In the genomic region with DNA sequence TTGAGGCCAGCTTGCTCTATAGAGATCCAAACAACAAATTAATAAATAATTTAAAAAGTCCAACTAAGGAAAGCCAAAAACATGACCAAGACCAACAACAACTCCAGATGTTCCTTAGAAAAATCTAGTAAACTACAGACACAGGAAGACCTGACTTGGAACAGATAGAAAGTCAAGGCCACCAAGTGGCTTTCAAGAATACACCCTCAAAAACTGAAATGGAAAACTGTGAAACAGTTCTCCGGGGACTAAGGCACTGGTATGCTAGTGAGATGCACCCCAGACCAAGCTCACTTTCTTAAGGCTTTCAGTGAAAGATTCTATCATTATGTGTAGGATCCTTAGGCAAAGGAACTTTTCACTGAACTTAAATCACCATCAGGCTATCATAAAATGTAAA, we compare ENCODE assay signal across 22 mouse cellular contexts. TPM values are rescaled to one million over a fixed set of nuclear protein-coding genes. Genes with fewer than 3 reads are reported as not detected.
A peak's percentile ranks its signal among the peaks of the same experiment; 100 is the strongest.
DNase-seq lines count a peak whose midpoint lies in the region; ATAC-seq and TF ChIP-seq lines count a peak whose summit lies in the region.
"Had no signal": no experiment of that assay in that cellular context is flagged by ENCODE, and none has a peak within 500 bp of the region (broad histone marks: within the 10 kb centered on the region; RNA-seq: fewer than 3 reads in every experiment).

No protein-coding gene starts in this region.

- no peak for TF ChIP-seq POLR2A in myocyte (IDR thresholded peaks at IDR 0.05; ENCODE audit: insufficient read length, low read depth)

- peaks cover 22% of the 10 kb centered on the region for H3K4me1 ChIP-seq in midbrain, embryonic 11.5 days (ENCODE audit: control insufficient read depth, insufficient read depth, low read length)
- peaks cover 7% of the 10 kb centered on the region; the same call in 1 of the 2 replicates for H3K4me1 ChIP-seq in midbrain, postnatal 0 days (ENCODE audit: insufficient read depth, low read length)

- no peak overlapping the region for H3K9ac ChIP-seq in midbrain, embryonic 11.5 days (ENCODE audit: low read length)
- no peak overlapping the region for H3K9ac ChIP-seq in midbrain, postnatal 0 days (replicated peaks; ENCODE audit: low read length, poor library complexity, severe bottlenecking)

- H3K4me2 ChIP-seq in midbrain, embryonic 11.5 days, result no peak overlapping the region
- H3K4me2 ChIP-seq in midbrain, postnatal 0 days (ENCODE audit: low read depth, low read length, poor library complexity, severe bottlenecking), result no peak overlapping the region
- peak overlapping the region; percentile 93 for H3K4me2 ChIP-seq in myocyte (ENCODE audit: low read depth)

- no peaks in the 10 kb centered on the region for H3K27me3 ChIP-seq in midbrain, embryonic 11.5 days (ENCODE audit: control insufficient read depth, insufficient read depth, low read length)
- no peaks in the 10 kb centered on the region for H3K27me3 ChIP-seq in midbrain, postnatal 0 days (ENCODE audit: insufficient read depth, low read length)
- no peaks in the 10 kb centered on the region for H3K27me3 ChIP-seq in myocyte (ENCODE audit: control insufficient read depth, insufficient read depth, insufficient read length)
- H3K27me3 ChIP-seq: CH12.LX, Patski had no signal

- no peak for ATAC-seq in midbrain, embryonic 11.5 days (ENCODE audit: low FRiP score)
- ATAC-seq in midbrain, postnatal 0 days (ENCODE audit: low FRiP score), result no peak
- ATAC-seq: activated CD4-positive, CD25-positive, alpha-beta regulatory T cell, adult 4 months; CD4-positive, CD25-positive, alpha-beta regulatory T cell, adult 4 months; Patski had no signal

- H3K79me2 ChIP-seq in myocyte (ENCODE audit: control insufficient read depth, insufficient read depth), result peaks cover 92% of the 10 kb centered on the region

- WGBS in midbrain, embryonic 11.5 days, result 79% methylated on average over 1 of the region's 1 CpGs
- WGBS in midbrain, postnatal 0 days, result 88% methylated on average over 1 of the region's 1 CpGs

- DNase-seq in midbrain, embryonic 11.5 days (ENCODE audit: low spot score, missing footprints), result peak; percentile 51
- DNase-seq in midbrain, postnatal 0 days (ENCODE audit: low spot score), result no peak
- peak; percentile 63 for DNase-seq in 416B (ENCODE audit: low read depth)
- DNase-seq in ovary, postnatal 10 days (ENCODE audit: low spot score), result no peak
- DNase-seq in adipocyte (ENCODE audit: low spot score), result no peak
- DNase-seq: adrenal gland, adult 2 months; adrenal gland, adult 8-10 months; adrenal gland, postnatal 10 days; adrenal gland, postnatal 14 days; adrenal gland, postnatal 25 days; adrenal gland, postnatal 36 days; B cell, adult 2 months; cerebellum, adult 11 months; cerebellum, adult 11-12 months; cerebellum, adult 18-20 months; cerebellum, adult 8-10 months had no signal

- no peak overlapping the region for H3K4me3 ChIP-seq in midbrain, embryonic 11.5 days (ENCODE audit: low read depth, low read length)
- no peak overlapping the region for H3K4me3 ChIP-seq in midbrain, postnatal 0 days (ENCODE audit: low read depth, low read length)
- H3K4me3 ChIP-seq in myocyte, result no peak overlapping the region

- no peak overlapping the region for H3ac ChIP-seq in myocyte (ENCODE audit: control insufficient read depth, insufficient read length)

- H3K36me3 ChIP-seq in midbrain, embryonic 11.5 days (ENCODE audit: control insufficient read depth, insufficient read depth, low read length), result no peaks in the 10 kb centered on the region
- no peaks in the 10 kb centered on the region for H3K36me3 ChIP-seq in midbrain, postnatal 0 days (ENCODE audit: insufficient read depth, low read length)
- no peaks in the 10 kb centered on the region for H3K36me3 ChIP-seq in myocyte (ENCODE audit: control insufficient read depth, insufficient read depth)
- H3K36me3 ChIP-seq: G1E had no signal

- no peak overlapping the region for H3K27ac ChIP-seq in midbrain, embryonic 11.5 days (ENCODE audit: low read depth, low read length)
- no peak overlapping the region for H3K27ac ChIP-seq in midbrain, postnatal 0 days (ENCODE audit: low read depth, low read length)

- H3K9me3 ChIP-seq in midbrain, embryonic 11.5 days (ENCODE audit: control insufficient read depth, low read length), result no peaks in the 10 kb centered on the region
- no peaks in the 10 kb centered on the region for H3K9me3 ChIP-seq in midbrain, postnatal 0 days (ENCODE audit: low read length)

- TF ChIP-seq CTCF in midbrain, postnatal 0 days (IDR thresholded peaks at IDR 0.05), result no peak

TF ChIP-seq in myocyte, 11 proteins besides CTCF, POLR2A, EP300 and RAD21:
- no peak for TF ChIP-seq USF1 (IDR thresholded peaks at IDR 0.05; ENCODE audit: low read depth)
- no peak for TF ChIP-seq CEBPB (IDR thresholded peaks at IDR 0.05; ENCODE audit: insufficient read depth, poor library complexity, severe bottlenecking)
- no peak for TF ChIP-seq MAX (IDR thresholded peaks at IDR 0.05; ENCODE audit: low read depth)
- TF ChIP-seq REST (IDR thresholded peaks at IDR 0.05; ENCODE audit: insufficient read depth, insufficient read length), result no peak
- TF ChIP-seq TCF12 (IDR thresholded peaks at IDR 0.05; ENCODE audit: insufficient read depth, poor library complexity, severe bottlenecking), result no peak
- TF ChIP-seq MYOG (IDR thresholded peaks at IDR 0.05; ENCODE audit: control insufficient read depth in 1 of 3, insufficient read depth in 1 of 3, insufficient read length in 2 of 3, low read depth in 2 of 3), result no peak
- no peak for TF ChIP-seq E2F4 (IDR thresholded peaks at IDR 0.05; ENCODE audit: insufficient read depth)
- no peak for TF ChIP-seq POLR2AphosphoS2 (IDR thresholded peaks at IDR 0.05; ENCODE audit: insufficient read length, low read depth)
- no peak for TF ChIP-seq SRF (IDR thresholded peaks at IDR 0.05; ENCODE audit: control insufficient read depth, insufficient read length, low read depth)
- no peak for TF ChIP-seq MYOD1 (IDR thresholded peaks at IDR 0.05; ENCODE audit: control insufficient read depth in 1 of 3, insufficient read length in 2 of 3, low read depth in 2 of 3)
- TF ChIP-seq TCF3 (IDR thresholded peaks at IDR 0.05; ENCODE audit: insufficient read length, low read depth), result no peak

RNA-seq across cellular contexts. Expression of gene Cux1, which starts 5.6 kb away (rescaled TPM):
- polyA plus RNA-seq in midbrain, embryonic 11.5 days (2014; fragmentation: Nextera tagmentation; extraction: Ambion mirVana), result 117 and 130 TPM in 2 replicates
- total RNA-seq in midbrain, postnatal 0 days (2014; rRNA removed), result 130 and 133 TPM in 2 replicates
- polyA plus RNA-seq in midbrain, postnatal 0 days (2015; fragmentation: Nextera tagmentation; extraction: Ambion mirVana), result 89.0 and 97.9 TPM in 2 replicates
- polyA plus RNA-seq in myocyte (2012; fragmentation: generic; extraction: Trizol), result 50.7 TPM

Comparison
In these comparisons a context has a peak if more than half of its experiments do, and no peak if none do; other contexts are left out.
1. DNase-seq: peak in midbrain, embryonic 11.5 days (single experiment) and 416B (single experiment); none in midbrain, postnatal 0 days (single experiment), ovary, postnatal 10 days (single experiment) and adipocyte (single experiment).